Comparison of ENCODE assay signal across 10 mouse cellular contexts in genomic region chr19:28608277-28608676, GRCm38 (mm10).
DNase-seq lines count a peak whose midpoint lies in the region; ATAC-seq lines count a peak whose summit lies in the region.
"Had no signal": no experiment of that assay in that cellular context is flagged by ENCODE, and none has a peak within 500 bp of the region (broad histone marks: within the 10 kb centered on the region; RNA-seq: fewer than 3 reads in every experiment).

No protein-coding gene starts in this region.

- peak; percentile 34 for DNase-seq in embryo, embryonic 11 days
- DNase-seq in embryo, embryonic 9.5 days (ENCODE audit: extremely low spot score) = no peak
- DNase-seq in neural tube, embryonic 10.5 days (ENCODE audit: extremely low spot score, low spot score) = no peak
- DNase-seq in layer of hippocampus, postnatal 10 days (ENCODE audit: low spot score in 2 of 2) = peak; percentile 12 to 19
- DNase-seq in adrenal gland, postnatal 4 days (ENCODE audit: low spot score in 2 of 2) = no peak
- DNase-seq: kidney, postnatal 14 days had no signal

- H3K4me3 ChIP-seq in neural tube, embryonic 15.5 days (replicated peaks) = no peak overlapping the region
- no peak overlapping the region for H3K4me3 ChIP-seq in intestine, embryonic 16.5 days (ENCODE audit: low read length)
- H3K4me3 ChIP-seq in intestine, embryonic 15.5 days (replicated peaks) = no peak overlapping the region
- H3K4me3 ChIP-seq: liver, embryonic 12.5 days had no signal

- H3K36me3 ChIP-seq in neural tube, embryonic 15.5 days = no peaks in the 10 kb centered on the region
- H3K36me3 ChIP-seq in intestine, embryonic 16.5 days (ENCODE audit: control insufficient read depth, insufficient read depth, low read length) = no peaks in the 10 kb centered on the region
- no peaks in the 10 kb centered on the region for H3K36me3 ChIP-seq in intestine, embryonic 15.5 days
- H3K36me3 ChIP-seq: liver, embryonic 12.5 days had no signal

- 62% methylated on average over 6 of the region's 6 CpGs for WGBS in neural tube, embryonic 15.5 days
- WGBS in intestine, embryonic 16.5 days = 72% methylated on average over 6 of the region's 6 CpGs
- WGBS in intestine, embryonic 15.5 days = 66% methylated on average over 6 of the region's 6 CpGs

- peak overlapping the region; percentile 18; the same call in 1 of the 2 replicates for H3K27ac ChIP-seq in neural tube, embryonic 15.5 days (replicated peaks)
- no peak overlapping the region for H3K27ac ChIP-seq in intestine, embryonic 16.5 days (ENCODE audit: low read length)
- H3K27ac ChIP-seq in intestine, embryonic 15.5 days = no peak overlapping the region
- H3K27ac ChIP-seq: liver, embryonic 12.5 days had no signal

- H3K27me3 ChIP-seq in neural tube, embryonic 15.5 days (replicated peaks) = no peaks in the 10 kb centered on the region
- H3K27me3 ChIP-seq in intestine, embryonic 16.5 days (replicated peaks; ENCODE audit: control insufficient read depth, insufficient read depth, low read length) = no peaks in the 10 kb centered on the region
- H3K27me3 ChIP-seq in intestine, embryonic 15.5 days (replicated peaks) = no peaks in the 10 kb centered on the region
- H3K27me3 ChIP-seq: liver, embryonic 12.5 days had no signal

- H3K4me2 ChIP-seq in neural tube, embryonic 15.5 days = no peak overlapping the region
- H3K4me2 ChIP-seq in intestine, embryonic 16.5 days (ENCODE audit: low read depth, low read length) = no peak overlapping the region
- H3K4me2 ChIP-seq in intestine, embryonic 15.5 days (replicated peaks) = no peak overlapping the region
- H3K4me2 ChIP-seq: liver, embryonic 12.5 days had no signal

- ATAC-seq in neural tube, embryonic 15.5 days (ENCODE audit: low FRiP score) = peak; percentile 31; the same call in 1 of the 2 replicates
- no peak for ATAC-seq in intestine, embryonic 16.5 days
- no peak for ATAC-seq in intestine, embryonic 15.5 days
- ATAC-seq: liver, embryonic 12.5 days had no signal

- no peaks in the 10 kb centered on the region for H3K9me3 ChIP-seq in neural tube, embryonic 15.5 days (replicated peaks)
- H3K9me3 ChIP-seq in intestine, embryonic 16.5 days (ENCODE audit: control insufficient read depth, low read length) = no peaks in the 10 kb centered on the region
- no peaks in the 10 kb centered on the region for H3K9me3 ChIP-seq in intestine, embryonic 15.5 days
- H3K9me3 ChIP-seq: liver, embryonic 12.5 days had no signal

- 0 out of 2 replicates have a peak, but pooled peaks cover 4% of the 10 kb centered on the region for H3K4me1 ChIP-seq in neural tube, embryonic 15.5 days
- no peaks in the 10 kb centered on the region; the same call in 1 of the 2 replicates for H3K4me1 ChIP-seq in intestine, embryonic 16.5 days (ENCODE audit: control insufficient read depth, insufficient read depth, low read length)
- H3K4me1 ChIP-seq in intestine, embryonic 15.5 days (replicated peaks) = peaks cover 8% of the 10 kb centered on the region; the same call in 1 of the 2 replicates
- H3K4me1 ChIP-seq: liver, embryonic 12.5 days had no signal

- no peak overlapping the region for H3K9ac ChIP-seq in neural tube, embryonic 15.5 days (replicated peaks)
- no peak overlapping the region for H3K9ac ChIP-seq in intestine, embryonic 16.5 days (ENCODE audit: low read depth, low read length)
- no peak overlapping the region for H3K9ac ChIP-seq in intestine, embryonic 15.5 days
- H3K9ac ChIP-seq: liver, embryonic 12.5 days had no signal

Comparison
In these comparisons a context has a peak if more than half of its experiments do, and no peak if none do; other contexts are left out.
1. DNase-seq: peak in embryo, embryonic 11 days (single experiment) and layer of hippocampus, postnatal 10 days (2 of 2); none in embryo, embryonic 9.5 days (single experiment), neural tube, embryonic 10.5 days (single experiment) and adrenal gland, postnatal 4 days (0 of 2).